Mouse (Mus musculus) lung, embryonic 15.5 days (tissue): ENCODE data around the gene Vwa8. TPM values are rescaled to one million over a fixed set of nuclear protein-coding genes. Genes with fewer than 3 reads are reported as not detected.
"Not testable (repeated sequence)": the region's sequence is repeated elsewhere in the genome, so short reads cannot be mapped to it uniquely, and the experiment has no call there.

Experiments
- ATAC-seq: fragments of 200-750 bp; cut with Nextera tagmentation; 2 replicates; pipeline ENCODE4 v1.8.0; 2017; ENCODE audit warnings: moderate number of reproducible peaks, borderline replicate concordance; ENCODE audit not compliant: low FRiP score, low TSS enrichment; ENCODE audit errors: extremely low read depth
- H3K27ac ChIP-seq: fragments of 300-500 bp; sonication (generic); 2 replicates; pipeline ENCODE4 v1.5.1; 2015; ENCODE audit warnings: moderate library complexity, mild to moderate bottlenecking, inconsistent platforms
- H3K27me3 ChIP-seq: fragments of 300-500 bp; sonication (generic); 2 replicates; pipeline ENCODE4 v1.6.1; 2015; ENCODE audit warnings: inconsistent platforms
- H3K36me3 ChIP-seq: fragments of 300-500 bp; sonication (generic); 2 replicates; pipeline ENCODE4 v1.6.1; 2015; ENCODE audit warnings: inconsistent platforms
- H3K4me1 ChIP-seq: fragments of 300-500 bp; sonication (generic); 2 replicates; pipeline ENCODE4 v1.6.1; 2015; ENCODE audit warnings: inconsistent platforms
- H3K4me2 ChIP-seq: fragments of 300-500 bp; sonication (generic); 2 replicates; pipeline ENCODE4 v1.6.1; 2015; ENCODE audit warnings: inconsistent platforms, mild to moderate bottlenecking, moderate library complexity
- H3K4me3 ChIP-seq: fragments of 300-500 bp; sonication (generic); 2 replicates; pipeline ENCODE4 v1.5.1; 2015; ENCODE audit warnings: mild to moderate bottlenecking, inconsistent platforms
- H3K9ac ChIP-seq: fragments of 300-500 bp; sonication (generic); 2 replicates; pipeline ENCODE4 v1.6.1; 2015; ENCODE audit warnings: inconsistent platforms
- H3K9me3 ChIP-seq: fragments of 300-500 bp; sonication (generic); 2 replicates; pipeline ENCODE4 v1.6.1; 2016; ENCODE audit warnings: inconsistent platforms
- WGBS: fragments of 180-500 bp; shearing (Covaris S2); methylation state at CpG from one replicate; pipeline ENCODE4 v1.1.7; 2015; 5-methylcytosine and 5-hydroxymethylcytosine counted together
- polyA plus RNA-seq: library from polyadenylated mRNA; unstranded; fragments of >200 nt; fragmentation: Nextera tagmentation; extraction: Ambion mirVana; gene quantifications from 2 replicates; pipeline ENCODE4 v1.2.1, GENCODE M21; 2015

Gene Vwa8
- polyA plus RNA-seq, 1 experiment from 2014 or later, result 10.3 TPM

- H3K9me3 ChIP-seq, result no peaks in the 10 kb centered on the region
- H3K4me1 ChIP-seq, result no peaks in the 10 kb centered on the region
- no peaks in the 10 kb centered on the region for H3K36me3 ChIP-seq
- ATAC-seq, result no peak
- 89% methylated on average over 2 of the region's 2 CpGs for WGBS
- H3K27ac ChIP-seq, result no peak overlapping the region
- H3K27me3 ChIP-seq, result no peaks in the 10 kb centered on the region
- H3K4me3 ChIP-seq, result no peak overlapping the region
- no peak overlapping the region for H3K9ac ChIP-seq
- H3K4me2 ChIP-seq, result no peak overlapping the region
These were observed 147.5 kb downstream of the Vwa8 start for GRCm38 (mm10) chr14:78996359-78996758.

- H3K4me2 ChIP-seq, result no peak overlapping the region
- no peaks in the 10 kb centered on the region for H3K27me3 ChIP-seq
- no peaks in the 10 kb centered on the region for H3K36me3 ChIP-seq
- H3K9ac ChIP-seq, result no peak overlapping the region
- WGBS, result 35% methylated on average over 1 of the region's 1 CpGs
- no peak for ATAC-seq
- H3K4me1 ChIP-seq, result no peaks in the 10 kb centered on the region
- H3K27ac ChIP-seq, result no peak overlapping the region
- H3K9me3 ChIP-seq, result no peaks in the 10 kb centered on the region
- H3K4me3 ChIP-seq, result no peak overlapping the region
These were observed 154.7 kb downstream of the Vwa8 start for GRCm38 (mm10) chr14:79003576-79003975.

- not testable (repeated sequence) for H3K9me3 ChIP-seq, ATAC-seq
These were observed 168.9 kb downstream of the Vwa8 start for GRCm38 (mm10) chr14:79017710-79018109.

GRCm38 (mm10) chr14:79018564-79018963, 169.7 kb downstream of the Vwa8 start:
- 67% methylated on average over 4 of the region's 4 CpGs for WGBS
- H3K27ac ChIP-seq, result no peak overlapping the region
- H3K4me1 ChIP-seq, result no peaks in the 10 kb centered on the region
- H3K4me2 ChIP-seq, result no peak overlapping the region
- no peaks in the 10 kb centered on the region for H3K27me3 ChIP-seq
- ATAC-seq, result no peak
- H3K36me3 ChIP-seq, result no peaks in the 10 kb centered on the region
- no peak overlapping the region for H3K4me3 ChIP-seq
- no peaks in the 10 kb centered on the region for H3K9me3 ChIP-seq
- no peak overlapping the region for H3K9ac ChIP-seq

More at GRCm38 (mm10) chr14:79017710-79018109, 168.9 kb downstream of the Vwa8 start:
- H3K27ac ChIP-seq, H3K36me3 ChIP-seq, H3K9ac ChIP-seq, H3K4me1 ChIP-seq, H3K4me2 ChIP-seq, H3K27me3 ChIP-seq, H3K4me3 ChIP-seq: not testable (repeated sequence)
- 83% methylated on average over 5 of the region's 5 CpGs for WGBS

GRCm38 (mm10) chr14:79021725-79022124, 172.9 kb downstream of the Vwa8 start:
- no peak overlapping the region for H3K27ac ChIP-seq
- H3K27me3 ChIP-seq, result no peaks in the 10 kb centered on the region

GRCm38 (mm10) chr14:79028996-79029575, 180.2 kb downstream of the Vwa8 start:
- 71% methylated on average over 3 of the region's 3 CpGs for WGBS
- ATAC-seq, result no peak
- Histone ChIP-seq H3K27ac (no peak overlapping the region), H3K36me3 (no peaks in the 10 kb centered on the region), H3K4me3 (no peak overlapping the region), H3K9ac (no peak overlapping the region), H3K27me3 (no peaks in the 10 kb centered on the region), H3K4me2 (no peak overlapping the region), H3K4me1 (peaks cover 8% of the 10 kb centered on the region), H3K9me3 (no peaks in the 10 kb centered on the region)

More at GRCm38 (mm10) chr14:79021725-79022124, 172.9 kb downstream of the Vwa8 start:
- Histone ChIP-seq H3K9me3 (no peaks in the 10 kb centered on the region), H3K36me3 (no peaks in the 10 kb centered on the region), H3K4me3 (no peak overlapping the region), H3K9ac (no peak overlapping the region), H3K4me1 (no peaks in the 10 kb centered on the region), H3K4me2 (no peak overlapping the region)
- WGBS, result 54% methylated on average over 7 of the region's 7 CpGs
- ATAC-seq, result no peak

- WGBS, result 79% methylated on average over 3 of the region's 3 CpGs
- Histone ChIP-seq H3K9ac (no peak overlapping the region), H3K27ac (no peak overlapping the region), H3K36me3 (no peaks in the 10 kb centered on the region), H3K4me3 (no peak overlapping the region), H3K9me3 (no peaks in the 10 kb centered on the region), H3K4me2 (no peak overlapping the region), H3K4me1 (peaks cover 16% of the 10 kb centered on the region), H3K27me3 (no peaks in the 10 kb centered on the region)
- ATAC-seq, result no peak
These were observed 181.9 kb downstream of the Vwa8 start for GRCm38 (mm10) chr14:79030715-79031114.

GRCm38 (mm10) chr14:79031230-79031740, 182.4 kb downstream of the Vwa8 start:
- 90% methylated on average over 8 of the region's 8 CpGs for WGBS
- H3K9ac ChIP-seq, result no peak overlapping the region
- H3K36me3 ChIP-seq, result no peaks in the 10 kb centered on the region
- H3K27me3 ChIP-seq, result no peaks in the 10 kb centered on the region
- peaks cover 16% of the 10 kb centered on the region for H3K4me1 ChIP-seq
- H3K9me3 ChIP-seq, result no peaks in the 10 kb centered on the region
- no peak overlapping the region for H3K4me3 ChIP-seq
- ATAC-seq, result no peak
- no peak overlapping the region for H3K27ac ChIP-seq
- no peak overlapping the region for H3K4me2 ChIP-seq

- no peaks in the 10 kb centered on the region for H3K27me3 ChIP-seq
- no peak overlapping the region for H3K9ac ChIP-seq
- no peak overlapping the region for H3K4me2 ChIP-seq
- no peak for ATAC-seq
- H3K27ac ChIP-seq, result peak overlapping the region; percentile 62; the same call in 1 of the 2 replicates
- H3K4me1 ChIP-seq, result peaks cover 16% of the 10 kb centered on the region
- H3K4me3 ChIP-seq, result no peak overlapping the region
- WGBS, result 35% methylated on average over 6 of the region's 6 CpGs
- no peaks in the 10 kb centered on the region for H3K9me3 ChIP-seq
- H3K36me3 ChIP-seq, result no peaks in the 10 kb centered on the region
These were observed 184.5 kb downstream of the Vwa8 start for GRCm38 (mm10) chr14:79033396-79033795.

- 8% methylated on average over 9 of the region's 9 CpGs for WGBS
- Histone ChIP-seq H3K4me1 (peaks cover 16% of the 10 kb centered on the region), H3K9ac (no peak overlapping the region), H3K36me3 (no peaks in the 10 kb centered on the region), H3K4me2 (peak overlapping the region; percentile 22; the same call in 1 of the 2 replicates), H3K27me3 (no peaks in the 10 kb centered on the region), H3K9me3 (no peaks in the 10 kb centered on the region), H3K27ac (peak overlapping the region; percentile 66), H3K4me3 (no peak overlapping the region)
- peak; percentile 88 for ATAC-seq
These were observed 185.7 kb downstream of the Vwa8 start for GRCm38 (mm10) chr14:79034511-79034913.

GRCm38 (mm10) chr14:79035575-79035974, 186.7 kb downstream of the Vwa8 start:
- 78% methylated on average over 9 of the region's 9 CpGs for WGBS

GRCm38 (mm10) chr14:79047186-79047585, 198.3 kb downstream of the Vwa8 start:
- 43% methylated on average over 2 of the region's 2 CpGs for whole genome bisulfite sequencing
- Histone ChIP-seq H3K4me2 (no peak overlapping the region), H3K4me3 (no peak overlapping the region), H3K27me3 (no peaks in the 10 kb centered on the region), H3K27ac (no peak overlapping the region), H3K9ac (no peak overlapping the region), H3K9me3 (no peaks in the 10 kb centered on the region), H3K4me1 (no peaks in the 10 kb centered on the region), H3K36me3 (no peaks in the 10 kb centered on the region)
- no peak for ATAC-seq

More at GRCm38 (mm10) chr14:79035575-79035974, 186.7 kb downstream of the Vwa8 start:
- Histone ChIP-seq H3K9me3 (no peaks in the 10 kb centered on the region), H3K4me3 (no peak overlapping the region), H3K9ac (no peak overlapping the region), H3K36me3 (no peaks in the 10 kb centered on the region), H3K27me3 (no peaks in the 10 kb centered on the region), H3K4me2 (no peak overlapping the region), H3K4me1 (peaks cover 16% of the 10 kb centered on the region), H3K27ac (no peak overlapping the region)
- ATAC-seq, result no peak
